Mouse (Mus musculus) B cell, adult 2 months (primary cell): Measurements from ENCODE around the gene Clk3.
A peak's percentile ranks its signal among the peaks of the same experiment; 100 is the strongest.
"Not testable (repeated sequence)": the region's sequence is repeated elsewhere in the genome, so short reads cannot be mapped to it uniquely, and the experiment has no call there.

Experiments
- DNase-seq, 2 experiments: peaks; one replicate each; pipeline ENCODE4 v3.0.0; 2022

The Clk3 gene

GRCm38 (mm10) chr9:57722371-57722770, 43.3 kb downstream of the Clk3 start:
- no peak for DNase-seq

GRCm38 (mm10) chr9:57720736-57721135, 44.9 kb downstream of the Clk3 start:
- DNase-seq: no peak

GRCm38 (mm10) chr9:57718408-57718807, 47.3 kb downstream of the Clk3 start:
- no peak for DNase-seq

- peak; percentile 36 to 42 for DNase-seq
Observed at GRCm38 (mm10) chr9:57712194-57712593, 53.5 kb downstream of the Clk3 start.

- not testable (repeated sequence) for DNase-seq
Observed at GRCm38 (mm10) chr9:57710214-57710613, 55.4 kb downstream of the Clk3 start.

- DNase-seq: no peak
Observed at GRCm38 (mm10) chr9:57708720-57709274, 56.9 kb downstream of the Clk3 start.

- DNase-seq: peak; percentile 96 to 97
Observed at GRCm38 (mm10) chr9:57708068-57708719, 57.5 kb downstream of the Clk3 start, which contains the start of gene Edc3. Gene Edc3, plus strand, starts transcription at chr9:57708540.

GRCm38 (mm10) chr9:57706496-57706895, 59.2 kb downstream of the Clk3 start:
- no peak for DNase-seq
